In the genomic region with DNA sequence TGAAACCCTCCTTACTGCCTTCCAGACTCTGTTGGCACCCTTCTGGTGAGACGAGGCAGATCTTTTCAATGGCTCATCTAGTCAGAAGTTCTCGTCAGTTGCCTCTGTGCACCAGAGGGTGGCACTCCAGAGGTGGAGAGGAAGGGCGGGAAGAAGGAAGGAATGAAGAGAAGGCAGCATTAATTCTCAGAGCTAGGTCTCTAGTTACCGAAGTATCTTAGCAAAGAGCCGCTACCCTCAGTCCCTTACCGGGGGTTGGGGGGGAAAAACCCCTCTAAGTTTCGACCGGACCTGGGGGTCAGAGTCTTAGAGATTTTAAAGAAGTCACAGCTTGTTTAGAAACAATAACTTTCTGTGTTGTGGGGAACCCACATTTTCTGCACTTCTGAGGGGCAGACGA, we compare ENCODE assay signal across 8 mouse cellular contexts. TPM values are rescaled to one million over a fixed set of nuclear protein-coding genes. Genes with fewer than 3 reads are reported as not detected.
DNase-seq lines count a peak whose midpoint lies in the region; ATAC-seq and TF ChIP-seq lines count a peak whose summit lies in the region.

No protein-coding gene starts in this region.

- H3K27me3 ChIP-seq in E14TG2a.4 (ENCODE audit: insufficient read depth, low read length): peaks cover 58% of the 10 kb centered on the region
- peaks cover 58% of the 10 kb centered on the region for H3K27me3 ChIP-seq in forebrain, embryonic 12.5 days

- H3K4me1 ChIP-seq in E14TG2a.4 (replicated peaks; ENCODE audit: low read depth, low read length): peaks cover 36% of the 10 kb centered on the region
- peaks cover 36% of the 10 kb centered on the region for H3K4me1 ChIP-seq in forebrain, embryonic 12.5 days

- under 1% methylated on average over 9 of the region's 9 CpGs for WGBS in forebrain, embryonic 12.5 days

- H3K4me2 ChIP-seq in forebrain, embryonic 12.5 days: peak overlapping the region; percentile 98

- peak; percentile 54 for DNase-seq in adrenal gland, postnatal 25 days
- DNase-seq in layer of hippocampus, postnatal 36 days: peak; percentile 40 to 43
- DNase-seq in lung, postnatal 4 days: peak; percentile 59 to 78
- DNase-seq in retina, postnatal 1 day: peak; percentile 84
- DNase-seq in yolk sac, embryonic 10.5 days (ENCODE audit: low spot score): peak; percentile 46

- TF ChIP-seq CTCF in E14TG2a.4 (conservative IDR thresholded peaks at IDR 0.05; ENCODE audit: low read length): peak; percentile 52

- no peak overlapping the region for H3K27ac ChIP-seq in forebrain, embryonic 12.5 days

- H3K4me3 ChIP-seq in E14TG2a.4 (replicated peaks; ENCODE audit: low read length): peak overlapping the region; percentile 90
- peak overlapping the region; percentile 16 for H3K4me3 ChIP-seq in forebrain, embryonic 12.5 days (replicated peaks)

- H3K36me3 ChIP-seq in E14TG2a.4 (ENCODE audit: insufficient read depth, low read length): no peaks in the 10 kb centered on the region
- H3K36me3 ChIP-seq in forebrain, embryonic 12.5 days (replicated peaks): no peaks in the 10 kb centered on the region

- no peaks in the 10 kb centered on the region for H3K9me3 ChIP-seq in E14TG2a.4 (ENCODE audit: low read length)
- no peaks in the 10 kb centered on the region for H3K9me3 ChIP-seq in forebrain, embryonic 12.5 days

- no peak overlapping the region for H3K9ac ChIP-seq in forebrain, embryonic 12.5 days

- no peak for ATAC-seq in forebrain, embryonic 12.5 days (ENCODE audit: low FRiP score)
- ATAC-seq in hematopoietic stem cell, adult 5-6 weeks (replicated peaks in 1 of 2; ENCODE audit: insufficient read depth in 1 of 2, low FRiP score in 2 of 2, low TSS enrichment in 1 of 2, low read depth in 1 of 2, poor library complexity in 2 of 2, severe bottlenecking in 2 of 2): peak; percentile 21 to 29; a peak in 2 of 4 replicates

RNA-seq across cellular contexts. Expression of a gene that starts 3.3 kb away (rescaled TPM):
- total RNA-seq in adrenal gland, postnatal 25 days (2021): 17.9 and 20.2 TPM in 2 replicates
- 18.8 and 19.6 TPM in 2 replicates for polyA plus RNA-seq in forebrain, embryonic 12.5 days (2016; fragmentation: Nextera tagmentation; extraction: Ambion mirVana)
- total RNA-seq in hematopoietic stem cell, adult 5-6 weeks (2017): 57.4 and 78.4 TPM in 2 replicates
- 1 to 10 TPM; 5.5 TPM for total RNA-seq in layer of hippocampus, postnatal 36 days (2021)
